Mouse (Mus musculus): ENCODE measurements around the gene Rps6kb2.

DNA sequence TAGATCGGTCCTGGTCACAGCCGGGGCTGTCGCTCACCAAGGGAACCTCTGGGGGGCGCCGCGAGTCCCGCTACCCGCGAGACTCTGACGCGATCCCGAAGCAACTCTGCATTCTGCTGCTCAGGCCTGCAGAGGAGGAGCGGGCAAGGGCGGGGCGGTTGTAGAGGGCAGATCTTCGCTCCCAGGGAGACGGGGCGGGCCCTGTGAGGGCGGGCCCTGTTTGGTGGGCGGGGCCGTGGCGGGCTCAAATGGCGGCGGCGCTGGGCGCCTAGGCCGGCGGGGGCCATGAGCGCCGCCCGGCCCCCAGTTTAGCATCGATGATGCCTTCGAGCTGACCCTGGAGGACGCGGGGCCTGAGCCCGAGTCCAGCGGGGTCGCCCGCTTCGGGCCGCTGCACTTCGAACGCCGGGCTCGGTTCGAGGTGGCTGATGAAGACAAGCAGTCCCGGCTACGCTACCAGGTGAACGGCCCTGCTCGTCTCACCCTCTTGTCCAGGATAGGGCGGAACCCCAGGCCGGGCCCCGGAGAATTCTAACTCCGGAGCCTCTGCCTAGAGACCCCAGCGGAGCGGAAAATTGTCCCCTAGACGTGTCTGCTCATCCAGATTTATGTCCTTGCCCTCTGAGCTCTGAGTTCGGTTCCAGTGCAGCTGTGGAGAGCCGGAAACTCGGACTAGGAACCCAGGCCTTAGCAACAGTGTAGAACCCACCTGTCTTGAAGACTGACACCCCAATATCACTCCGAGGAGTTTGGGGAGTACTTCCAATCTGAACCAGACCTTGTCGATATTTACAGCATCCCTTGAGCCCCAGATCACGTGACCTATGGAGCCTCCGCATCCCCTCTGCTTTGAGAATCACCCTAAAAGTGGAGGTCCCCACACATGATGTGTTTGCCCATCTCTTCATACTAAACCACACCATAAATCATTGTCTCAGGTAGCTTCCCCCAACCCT is 37.1 kb downstream of the Rps6kb2 start, which contains the start of gene Aip:
- TF ChIP-seq CTCF (IDR thresholded peaks at IDR 0.05; ENCODE audit: extremely low read depth, insufficient read depth, low read length) (peak; percentile 32; the same call in 1 of the 2 replicates), POLR2A (IDR thresholded peaks at IDR 0.05; ENCODE audit: extremely low read depth, insufficient read depth, low read length) (0 out of 2 replicates have a peak, but pooled peaks have one; percentile 3)
